24 mouse cellular contexts compared by ENCODE assay signal in genomic region chr8:122993031-122993430, GRCm38 (mm10). TPM values are rescaled to one million over a fixed set of nuclear protein-coding genes. Genes with fewer than 3 reads are reported as not detected.
DNase-seq lines count a peak whose midpoint lies in the region; ATAC-seq and TF ChIP-seq lines count a peak whose summit lies in the region.
"Had no signal": no experiment of that assay in that cellular context is flagged by ENCODE, and none has a peak within 500 bp of the region (broad histone marks: within the 10 kb centered on the region; RNA-seq: fewer than 3 reads in every experiment).

No protein-coding gene starts in this region.

- peaks cover 33% of the 10 kb centered on the region for H3K4me1 ChIP-seq in intestine, embryonic 15.5 days (replicated peaks)
- H3K4me1 ChIP-seq in intestine, postnatal 0 days (replicated peaks; ENCODE audit: control insufficient read depth, insufficient read depth, low read length): peaks cover 23% of the 10 kb centered on the region
- peaks cover 14% of the 10 kb centered on the region for H3K4me1 ChIP-seq in cerebellum, adult 2 months (ENCODE audit: control insufficient read depth, insufficient read depth, low read length)
- H3K4me1 ChIP-seq: embryonic facial prominence, embryonic 12.5 days had no signal

- no peak overlapping the region for H3K4me2 ChIP-seq in intestine, embryonic 15.5 days (replicated peaks)
- H3K4me2 ChIP-seq in intestine, postnatal 0 days (replicated peaks; ENCODE audit: low read depth): no peak overlapping the region
- H3K4me2 ChIP-seq: embryonic facial prominence, embryonic 12.5 days; heart, embryonic 11.5 days; heart, embryonic 15.5 days; hindbrain, embryonic 14.5 days had no signal

- no peaks in the 10 kb centered on the region for H3K27me3 ChIP-seq in intestine, embryonic 15.5 days (replicated peaks)
- no peaks in the 10 kb centered on the region for H3K27me3 ChIP-seq in intestine, postnatal 0 days (replicated peaks; ENCODE audit: control insufficient read depth, insufficient read depth, low read length)
- H3K27me3 ChIP-seq in cerebellum, adult 2 months (ENCODE audit: control insufficient read depth, insufficient read depth, low read length): no peaks in the 10 kb centered on the region
- H3K27me3 ChIP-seq: CH12.LX; embryonic facial prominence, embryonic 12.5 days; heart, embryonic 15.5 days; Patski had no signal

- TF ChIP-seq POLR2A in cerebellum, adult 2 months (IDR thresholded peaks at IDR 0.05; ENCODE audit: borderline replicate concordance, insufficient read depth, low read length): no peak

- no peak for ATAC-seq in intestine, embryonic 15.5 days
- ATAC-seq in intestine, postnatal 0 days: no peak
- 0 out of 2 replicates have a peak, but pooled peaks have one; percentile 19 for ATAC-seq in common myeloid progenitor, adult 5-6 weeks (replicated peaks; ENCODE audit: low read depth, poor library complexity, severe bottlenecking)
- ATAC-seq in granulocyte monocyte progenitor cell, adult 5-6 weeks (replicated peaks; ENCODE audit: poor library complexity, severe bottlenecking): peak; percentile 73
- peak; percentile 53; the same call in 1 of the 2 replicates for ATAC-seq in monocyte, adult 5-6 weeks (replicated peaks; ENCODE audit: insufficient number of reproducible peaks, low FRiP score, low TSS enrichment, poor library complexity, severe bottlenecking)
- ATAC-seq: activated CD4-positive, CD25-positive, alpha-beta regulatory T cell, adult 4 months; forebrain, embryonic 14.5 days; Patski had no signal

- WGBS in intestine, embryonic 15.5 days: 73% methylated on average over 3 of the region's 3 CpGs
- 66% methylated on average over 3 of the region's 3 CpGs for WGBS in intestine, postnatal 0 days
- 90% methylated on average over 3 of the region's 3 CpGs for WGBS in cerebellum, adult 2 months

- DNase-seq in lung, postnatal 14 days: no peak
- DNase-seq in cerebellum, adult 2 months: no peak
- DNase-seq in layer of hippocampus, adult 11-12 months (ENCODE audit: low spot score): no peak
- DNase-seq: adrenal gland, postnatal 14 days; cerebellum, adult 18-20 months; cerebellum, postnatal 10 days; embryo, embryonic 11 days; gastrocnemius, postnatal 36 days; heart, adult 2 months; heart, postnatal 14 days had no signal

- H3K27ac ChIP-seq in intestine, embryonic 15.5 days: 0 out of 2 replicates have a peak overlapping the region, but pooled peaks have one; percentile 13
- H3K27ac ChIP-seq in intestine, postnatal 0 days (ENCODE audit: low read depth, low read length): no peak overlapping the region
- H3K27ac ChIP-seq in cerebellum, adult 2 months (ENCODE audit: insufficient read depth, low read length): no peak overlapping the region
- H3K27ac ChIP-seq: embryonic facial prominence, embryonic 12.5 days; heart, adult 2 months; heart, embryonic 15.5 days; hindbrain, embryonic 10.5 days; hindbrain, embryonic 14.5 days had no signal

- no peak for TF ChIP-seq CTCF in intestine, postnatal 0 days (IDR thresholded peaks at IDR 0.05; ENCODE audit: low read depth)
- no peak for TF ChIP-seq CTCF in cerebellum, adult 2 months (IDR thresholded peaks at IDR 0.05; ENCODE audit: borderline replicate concordance, insufficient read depth, low read depth, low read length)

- no peak overlapping the region for H3K4me3 ChIP-seq in intestine, embryonic 15.5 days (replicated peaks)
- H3K4me3 ChIP-seq in intestine, postnatal 0 days (ENCODE audit: low read depth, low read length): no peak overlapping the region
- no peak overlapping the region for H3K4me3 ChIP-seq in cerebellum, adult 2 months (replicated peaks; ENCODE audit: insufficient read depth, low read depth, low read length)
- H3K4me3 ChIP-seq: embryonic facial prominence, embryonic 12.5 days; heart, adult 2 months; heart, embryonic 15.5 days; hindbrain, embryonic 10.5 days had no signal

- no peaks in the 10 kb centered on the region for H3K9me3 ChIP-seq in intestine, embryonic 15.5 days
- no peaks in the 10 kb centered on the region for H3K9me3 ChIP-seq in intestine, postnatal 0 days (ENCODE audit: control insufficient read depth)
- H3K9me3 ChIP-seq: embryonic facial prominence, embryonic 12.5 days; heart, embryonic 15.5 days; hindbrain, embryonic 10.5 days had no signal

- H3K9ac ChIP-seq in intestine, embryonic 15.5 days: no peak overlapping the region
- H3K9ac ChIP-seq in intestine, postnatal 0 days (ENCODE audit: low read depth, low read length): no peak overlapping the region
- H3K9ac ChIP-seq: embryonic facial prominence, embryonic 12.5 days; heart, embryonic 15.5 days; hindbrain, embryonic 14.5 days had no signal

- no peaks in the 10 kb centered on the region for H3K36me3 ChIP-seq in intestine, embryonic 15.5 days
- H3K36me3 ChIP-seq in intestine, postnatal 0 days (ENCODE audit: control insufficient read depth, insufficient read depth): no peaks in the 10 kb centered on the region
- H3K36me3 ChIP-seq: embryonic facial prominence, embryonic 12.5 days; heart, embryonic 15.5 days had no signal

RNA-seq across cellular contexts. Expression of gene Ankrd11, which starts 49.0 kb away (rescaled TPM):
- polyA plus RNA-seq in intestine, embryonic 15.5 days (2015; fragmentation: Nextera tagmentation; extraction: Ambion mirVana): 50.9 and 53.9 TPM in 2 replicates
- polyA plus RNA-seq in intestine, postnatal 0 days (2015; fragmentation: Nextera tagmentation; extraction: Ambion mirVana): 41.2 and 47.9 TPM in 2 replicates
- total RNA-seq in common myeloid progenitor, adult 5-6 weeks (2017): 82.3 and 90.9 TPM in 2 replicates
- total RNA-seq in granulocyte monocyte progenitor cell, adult 5-6 weeks (2014; fragmentation: Nextera tagmentation): 86.3 and 104 TPM in 2 replicates
- total RNA-seq in granulocyte monocyte progenitor cell, adult 5-6 weeks (2017): 63.3 and 63.9 TPM in 2 replicates
- total RNA-seq in monocyte, adult 5-6 weeks (2017): 160 to 261 TPM (median 161 TPM) in 3 replicates
- polyA plus RNA-seq in cerebellum, adult 2 months (2012; rRNA removed): 104 and 105 TPM in 2 replicates

Comparison
In these comparisons a context has a peak if more than half of its experiments do, and no peak if none do; other contexts are left out.
1. ATAC-seq: peak in common myeloid progenitor, adult 5-6 weeks (single experiment), granulocyte monocyte progenitor cell, adult 5-6 weeks (single experiment) and monocyte, adult 5-6 weeks (single experiment); none in intestine, embryonic 15.5 days (single experiment) and intestine, postnatal 0 days (single experiment).